23 mouse cellular contexts compared by ENCODE assay signal in the genomic region with DNA sequence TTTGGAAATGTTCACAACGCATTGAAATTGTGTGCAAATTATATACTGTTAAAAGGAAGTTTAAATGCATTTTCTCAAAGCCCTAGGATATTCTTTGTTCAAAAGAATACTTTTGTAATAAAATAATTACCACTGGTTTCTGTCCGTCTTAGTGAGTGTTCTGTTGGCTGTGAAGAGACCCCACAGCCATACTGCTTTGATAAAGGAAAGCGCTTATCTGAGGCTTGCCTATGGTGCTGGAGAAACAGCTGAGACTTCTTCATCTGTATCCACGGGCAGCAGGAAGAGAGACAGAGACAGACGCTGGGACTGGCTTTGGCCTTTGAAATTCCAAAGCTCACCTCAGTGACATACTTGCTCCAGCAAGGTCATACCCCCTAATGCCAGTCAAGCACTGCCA. TPM values are rescaled to one million over a fixed set of nuclear protein-coding genes. Genes with fewer than 3 reads are reported as not detected.
DNase-seq lines count a peak whose midpoint lies in the region; ATAC-seq and TF ChIP-seq lines count a peak whose summit lies in the region.
"Had no signal": no experiment of that assay in that cellular context is flagged by ENCODE, and none has a peak within 500 bp of the region (broad histone marks: within the 10 kb centered on the region; RNA-seq: fewer than 3 reads in every experiment).

No protein-coding gene starts in this region.

- 20% methylated on average over 5 of the region's 5 CpGs for WGBS in liver, embryonic 13.5 days (ENCODE audit: insufficient replicate concordance)
- WGBS in liver, postnatal 0 days (ENCODE audit: insufficient replicate concordance) = 48% methylated on average over 5 of the region's 5 CpGs
- 65% methylated on average over 5 of the region's 5 CpGs for WGBS in midbrain, postnatal 0 days

- 0 out of 2 replicates have a peak, but pooled peaks have one; percentile 35 for TF ChIP-seq EP300 in liver, postnatal 0 days (IDR thresholded peaks at IDR 0.05; ENCODE audit: low read depth)

- intact Hi-C loops in heart, postnatal 36 days (cut with DNase I) = no loop called here

- H3K9ac ChIP-seq in liver, embryonic 13.5 days = peak overlapping the region; percentile 55
- H3K9ac ChIP-seq in liver, postnatal 0 days (replicated peaks) = no peak overlapping the region
- no peak overlapping the region for H3K9ac ChIP-seq in midbrain, postnatal 0 days (replicated peaks; ENCODE audit: low read length, poor library complexity, severe bottlenecking)
- H3K9ac ChIP-seq: embryonic facial prominence, embryonic 15.5 days; forebrain, embryonic 13.5 days; forebrain, postnatal 0 days; heart, embryonic 15.5 days; hindbrain, embryonic 12.5 days had no signal

- H3K27me3 ChIP-seq in liver, embryonic 13.5 days = no peaks in the 10 kb centered on the region
- H3K27me3 ChIP-seq in liver, postnatal 0 days (ENCODE audit: insufficient read depth, low read length) = no peaks in the 10 kb centered on the region
- no peaks in the 10 kb centered on the region for H3K27me3 ChIP-seq in midbrain, postnatal 0 days (ENCODE audit: insufficient read depth, low read length)
- H3K27me3 ChIP-seq: embryonic facial prominence, embryonic 15.5 days; forebrain, embryonic 13.5 days; heart, embryonic 15.5 days; hindbrain, embryonic 12.5 days had no signal

- ATAC-seq in liver, embryonic 13.5 days (ENCODE audit: low read depth) = peak; percentile 22; the same call in 1 of the 2 replicates
- no peak for ATAC-seq in liver, postnatal 0 days
- no peak for ATAC-seq in midbrain, postnatal 0 days (ENCODE audit: low FRiP score)
- ATAC-seq: forebrain, embryonic 13.5 days; forebrain, postnatal 0 days; hindbrain, embryonic 16.5 days; inflammation-experienced regulatory T-cells, adult 6 months had no signal

- no peaks in the 10 kb centered on the region for H3K36me3 ChIP-seq in liver, embryonic 13.5 days
- H3K36me3 ChIP-seq in liver, postnatal 0 days (replicated peaks; ENCODE audit: insufficient read depth, low read length) = no peaks in the 10 kb centered on the region
- H3K36me3 ChIP-seq in midbrain, postnatal 0 days (ENCODE audit: insufficient read depth, low read length) = no peaks in the 10 kb centered on the region
- H3K36me3 ChIP-seq: embryonic facial prominence, embryonic 15.5 days; heart, embryonic 15.5 days; hindbrain, embryonic 12.5 days had no signal

- TF ChIP-seq CTCF in liver, postnatal 0 days (IDR thresholded peaks at IDR 0.05; ENCODE audit: low read depth) = no peak
- no peak for TF ChIP-seq CTCF in midbrain, postnatal 0 days (IDR thresholded peaks at IDR 0.05)

- peak; percentile 6 for DNase-seq in heart, adult 11 months
- no peak for DNase-seq in heart, postnatal 36 days
- DNase-seq in liver = peak; percentile 46
- peak; percentile 42 for DNase-seq in liver, embryonic 13.5 days
- DNase-seq in liver, postnatal 0 days = no peak
- no peak for DNase-seq in frontal cortex, postnatal 36 days (ENCODE audit: low spot score in 2 of 2)
- no peak for DNase-seq in midbrain, postnatal 0 days (ENCODE audit: low spot score)
- DNase-seq in Muller cell, postnatal 12 days (ENCODE audit: inconsistent ontology term) = no peak
- DNase-seq: adrenal gland, adult 2 months; adrenal gland, postnatal 36 days; cerebellum, adult 2 months; cerebellum, postnatal 10 days; embryo, embryonic 11 days; forebrain, postnatal 0 days; gastrocnemius, adult 2 months; gastrocnemius, postnatal 25 days; heart, postnatal 4 days had no signal

- no peaks in the 10 kb centered on the region for H3K9me3 ChIP-seq in liver, embryonic 13.5 days (replicated peaks)
- no peaks in the 10 kb centered on the region for H3K9me3 ChIP-seq in liver, postnatal 0 days (ENCODE audit: low read length)
- H3K9me3 ChIP-seq in midbrain, postnatal 0 days (ENCODE audit: low read length) = no peaks in the 10 kb centered on the region
- H3K9me3 ChIP-seq: embryonic facial prominence, embryonic 15.5 days; forebrain, embryonic 13.5 days; heart, embryonic 15.5 days; hindbrain, embryonic 12.5 days had no signal

- peak overlapping the region; percentile 14 for H3K4me3 ChIP-seq in liver, embryonic 13.5 days (replicated peaks)
- no peak overlapping the region for H3K4me3 ChIP-seq in liver, postnatal 0 days (ENCODE audit: low read depth, low read length)
- no peak overlapping the region for H3K4me3 ChIP-seq in midbrain, postnatal 0 days (ENCODE audit: low read depth, low read length)
- H3K4me3 ChIP-seq: embryonic facial prominence, embryonic 15.5 days; forebrain, embryonic 13.5 days; gastrocnemius, adult 2 months; heart, embryonic 15.5 days; hindbrain, embryonic 12.5 days had no signal

- peak overlapping the region; percentile 70 for H3K4me2 ChIP-seq in liver, embryonic 13.5 days
- peak overlapping the region; percentile 51 for H3K4me2 ChIP-seq in liver, postnatal 0 days (ENCODE audit: low read depth, low read length)
- H3K4me2 ChIP-seq in midbrain, postnatal 0 days (ENCODE audit: low read depth, low read length, poor library complexity, severe bottlenecking) = no peak overlapping the region
- H3K4me2 ChIP-seq: embryonic facial prominence, embryonic 15.5 days; forebrain, embryonic 13.5 days; heart, embryonic 15.5 days; hindbrain, embryonic 12.5 days had no signal

- peaks cover 92% of the 10 kb centered on the region for H3K4me1 ChIP-seq in liver, embryonic 13.5 days (replicated peaks)
- peaks cover 73% of the 10 kb centered on the region for H3K4me1 ChIP-seq in liver, postnatal 0 days (ENCODE audit: insufficient read depth)
- peaks cover 4% of the 10 kb centered on the region for H3K4me1 ChIP-seq in midbrain, postnatal 0 days (ENCODE audit: insufficient read depth, low read length)

- peak overlapping the region; percentile 91 for H3K27ac ChIP-seq in liver, embryonic 13.5 days
- H3K27ac ChIP-seq in liver, postnatal 0 days (ENCODE audit: low read depth) = no peak overlapping the region
- no peak overlapping the region for H3K27ac ChIP-seq in midbrain, postnatal 0 days (ENCODE audit: low read depth, low read length)
- H3K27ac ChIP-seq: embryonic facial prominence, embryonic 15.5 days; forebrain, embryonic 13.5 days; gastrocnemius, adult 2 months; heart, embryonic 15.5 days; hindbrain, embryonic 12.5 days had no signal

RNA-seq across cellular contexts. Expression of a gene that starts 5.5 kb away (rescaled TPM):
- total RNA-seq in heart, postnatal 36 days (2021) = 10 to 100 TPM; 31.3 to 33.1 TPM
- 6.3 and 9.0 TPM in 2 replicates for polyA plus RNA-seq in liver, embryonic 13.5 days (2015; fragmentation: Nextera tagmentation; extraction: Ambion mirVana)
- polyA plus RNA-seq in liver, postnatal 0 days (2015; fragmentation: Nextera tagmentation; extraction: Ambion mirVana) = 5.4 and 5.9 TPM in 2 replicates
- 32.9 and 44.0 TPM in 2 replicates for total RNA-seq in midbrain, postnatal 0 days (2014; rRNA removed)
- 9.4 and 10.3 TPM in 2 replicates for polyA plus RNA-seq in midbrain, postnatal 0 days (2015; fragmentation: Nextera tagmentation; extraction: Ambion mirVana)

Comparison
In these comparisons a context has a peak if more than half of its experiments do, and no peak if none do; other contexts are left out.
1. DNase-seq: peak in heart, adult 11 months (single experiment), liver (single experiment) and liver, embryonic 13.5 days (single experiment); none in heart, postnatal 36 days (0 of 2), liver, postnatal 0 days (single experiment), frontal cortex, postnatal 36 days (0 of 2), midbrain, postnatal 0 days (single experiment) and Muller cell, postnatal 12 days (single experiment).